Mouse (Mus musculus): ENCODE results near the gene Mia3.

DNA sequence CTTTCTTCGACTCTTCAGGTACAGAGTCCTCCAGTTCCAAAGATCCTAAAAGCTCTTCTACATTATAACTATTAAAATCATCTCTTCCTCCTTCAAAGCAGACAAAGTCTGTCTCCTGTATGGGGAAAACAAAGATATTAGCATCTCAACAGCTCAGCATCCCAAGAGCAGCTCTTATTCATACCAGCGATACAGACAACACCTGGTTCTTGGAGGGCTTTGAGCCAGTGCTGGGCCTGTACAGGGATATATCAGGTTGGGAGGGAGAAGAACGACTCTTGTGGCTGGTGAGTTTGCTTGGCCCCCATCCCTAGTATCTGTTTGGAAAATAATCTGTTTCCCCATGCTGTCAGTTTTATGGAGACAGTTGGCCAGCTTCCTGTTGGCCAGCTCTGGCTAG lies 10.5 kb downstream of the Mia3 start:
- TF ChIP-seq CTCF (IDR thresholded peaks at IDR 0.05; ENCODE audit: borderline replicate concordance, extremely low read depth, insufficient read depth, insufficient read length) (no peak), POLR2A (IDR thresholded peaks at IDR 0.05; ENCODE audit: borderline replicate concordance, extremely low read depth, insufficient read depth, insufficient read length, poor library complexity, severe bottlenecking) (no peak)
